Mouse (Mus musculus) stomach, postnatal 0 days (tissue): ENCODE data around the gene Fam13c.

Experiments
- CTCF ChIP-seq: IDR thresholded peaks from 2 replicates; pipeline ENCODE4 v1.5.1; 2016; ENCODE audit warnings: antibody characterized with exemption, low read depth, mild to moderate bottlenecking, moderate library complexity
- EP300 ChIP-seq: optimal IDR thresholded peaks from 2 replicates; pipeline ENCODE3; 2016; ENCODE audit warnings: antibody characterized with exemption

DNA sequence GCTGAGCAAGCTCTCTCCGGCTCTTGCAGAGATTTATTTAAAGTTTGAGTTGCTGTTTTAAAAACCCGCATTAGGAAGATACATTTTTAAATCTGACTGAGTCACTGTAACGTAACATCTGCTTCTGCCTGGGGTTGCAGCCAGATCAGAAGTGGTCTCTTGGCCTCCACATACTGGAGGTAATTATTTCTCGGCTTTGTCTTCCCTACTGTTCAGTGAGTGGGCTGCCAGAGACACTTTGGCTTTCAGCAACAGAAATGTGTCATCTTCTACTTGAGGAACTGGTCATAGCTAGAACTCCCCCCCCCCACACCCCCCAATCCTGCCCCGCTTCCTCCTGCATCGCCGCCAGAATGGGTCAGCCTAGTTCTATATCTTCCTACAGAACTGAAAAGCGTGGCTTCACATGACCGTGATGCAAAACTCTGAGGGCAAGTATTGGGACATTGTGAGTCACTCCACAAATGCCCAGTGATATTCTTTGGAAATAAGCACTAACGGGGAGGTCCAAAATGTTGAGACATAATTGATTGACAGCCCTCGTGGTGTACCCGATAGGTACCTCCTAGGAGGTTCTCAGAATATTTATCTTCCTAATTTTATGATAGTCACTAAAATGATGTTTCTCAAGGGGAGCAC lies 90.0 kb downstream of the Fam13c start:
- TF ChIP-seq CTCF (no peak), EP300 (no peak)
